Mouse (Mus musculus): ENCODE measurements around the gene Hoxd9.

GRCm38 (mm10) chr2:74687698-74688555, 9.6 kb upstream of the Hoxd9 start:
- TF ChIP-seq GATA1 (IDR thresholded peaks at IDR 0.05; ENCODE audit: borderline replicate concordance, low read length) (no peak), FLI1 (IDR thresholded peaks at IDR 0.05; ENCODE audit: low read length) (no peak)

All from megakaryocyte, embryonic 14.5 days (primary cell).